Mouse (Mus musculus): ENCODE results near the gene Tuba3b.

DNA sequence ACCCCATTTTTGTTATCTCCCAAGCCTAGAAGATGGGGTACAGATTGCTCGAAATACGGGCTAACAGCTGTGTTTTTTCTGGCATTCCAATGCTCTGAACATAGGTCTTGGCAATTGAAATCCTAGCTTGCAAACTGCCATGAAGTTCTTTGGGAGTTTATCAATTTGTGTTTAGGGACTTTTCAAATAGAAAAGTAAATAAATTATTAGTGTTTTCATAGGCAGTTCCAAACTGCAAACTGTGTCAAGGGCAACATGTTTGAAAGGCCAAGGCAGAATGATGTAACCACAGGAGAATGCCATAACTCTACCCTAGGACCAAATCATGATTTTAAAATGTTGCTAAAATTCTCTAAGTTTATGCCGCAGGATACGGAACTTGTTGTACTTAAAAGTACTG is 7.8 kb upstream of the Tuba3b start:
- TF ChIP-seq CTCF (IDR thresholded peaks at IDR 0.05; ENCODE audit: extremely low read depth, insufficient read depth, low read length) (no peak), POLR2A (IDR thresholded peaks at IDR 0.05; ENCODE audit: extremely low read depth, insufficient read depth, low read length) (no peak)
